Mouse (Mus musculus): ENCODE measurements at regions not wholly inside any gene's neighbourhood (a gene's known extent, or its start where the extent isn't known, plus 50 kb on each side); places are given as distances from the start of the nearest gene placed in this dataset.

DNA sequence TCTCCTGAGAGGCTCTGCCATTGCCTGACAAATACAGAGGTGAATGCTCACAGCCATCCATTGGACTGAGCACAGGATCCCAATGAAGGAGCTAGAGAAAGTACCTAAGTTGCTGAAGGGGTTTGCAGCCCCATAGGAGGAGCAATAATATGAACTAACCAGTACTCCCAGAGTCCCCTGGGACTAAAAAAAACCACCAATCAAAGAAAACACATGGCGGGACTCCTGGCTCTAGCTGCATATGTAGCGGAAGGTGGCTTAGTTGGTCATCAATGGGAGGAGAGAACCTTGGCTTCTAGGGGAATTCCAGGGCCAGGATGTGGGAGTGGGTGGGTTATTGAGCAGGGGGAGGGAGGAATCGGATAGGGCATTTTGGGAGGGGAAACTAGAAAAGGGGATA lies 207.8 kb downstream of the Otol1 start:
- no peak for DNase-seq (ENCODE audit: low spot score)

DNA sequence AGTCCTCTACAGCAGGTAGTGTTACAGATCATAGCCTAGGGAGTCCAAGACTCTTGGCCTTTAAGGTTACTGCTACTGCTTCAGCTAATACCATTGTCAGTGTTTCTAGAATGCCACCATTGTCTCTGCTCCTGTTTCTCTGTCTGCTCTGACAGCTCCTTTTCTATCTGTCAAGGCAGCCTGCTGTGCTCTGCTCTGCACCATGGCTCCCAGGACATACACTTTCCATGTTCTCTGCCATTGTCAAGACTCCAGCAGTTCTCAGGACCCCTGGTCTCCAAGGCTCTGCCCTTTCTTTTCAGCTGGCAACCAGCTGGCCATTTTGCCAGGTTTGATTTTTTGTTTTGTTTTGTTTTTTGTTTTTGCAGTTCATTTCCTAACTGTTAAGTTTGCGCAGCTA lies 208.7 kb downstream of the Otol1 start:
- peak; percentile 7 for DNase-seq (ENCODE audit: low spot score)

DNA sequence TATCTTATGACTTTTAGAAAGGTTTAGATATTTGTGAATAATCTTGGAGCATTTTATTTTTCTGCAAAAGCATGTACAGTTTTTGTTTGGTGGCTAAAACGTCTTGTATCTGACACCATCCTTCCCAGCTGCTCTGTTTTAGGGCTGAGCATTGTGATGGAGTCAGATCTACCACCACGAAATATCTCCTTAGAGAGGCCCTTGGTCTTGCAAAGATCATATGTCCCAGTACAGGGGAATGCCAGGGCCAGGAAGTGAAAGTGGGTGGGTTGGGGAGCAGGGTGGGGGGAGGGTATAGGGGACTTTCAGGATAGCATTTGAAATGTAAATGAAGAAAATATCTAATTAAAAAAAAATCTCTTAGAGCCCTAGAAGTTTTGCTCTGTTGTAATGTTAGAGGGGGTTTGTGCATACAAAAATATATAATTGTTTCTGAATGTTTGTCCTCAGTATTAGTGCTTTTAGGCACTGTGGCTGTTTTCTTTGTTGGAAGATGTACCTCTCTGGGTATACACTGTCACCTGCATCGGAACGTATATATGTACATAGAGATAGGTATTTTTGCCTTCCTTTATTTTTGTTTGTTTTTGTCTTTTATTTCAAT lies 211.4 kb downstream of the Otol1 start:
- DNase-seq (ENCODE audit: low spot score) = no peak

DNA sequence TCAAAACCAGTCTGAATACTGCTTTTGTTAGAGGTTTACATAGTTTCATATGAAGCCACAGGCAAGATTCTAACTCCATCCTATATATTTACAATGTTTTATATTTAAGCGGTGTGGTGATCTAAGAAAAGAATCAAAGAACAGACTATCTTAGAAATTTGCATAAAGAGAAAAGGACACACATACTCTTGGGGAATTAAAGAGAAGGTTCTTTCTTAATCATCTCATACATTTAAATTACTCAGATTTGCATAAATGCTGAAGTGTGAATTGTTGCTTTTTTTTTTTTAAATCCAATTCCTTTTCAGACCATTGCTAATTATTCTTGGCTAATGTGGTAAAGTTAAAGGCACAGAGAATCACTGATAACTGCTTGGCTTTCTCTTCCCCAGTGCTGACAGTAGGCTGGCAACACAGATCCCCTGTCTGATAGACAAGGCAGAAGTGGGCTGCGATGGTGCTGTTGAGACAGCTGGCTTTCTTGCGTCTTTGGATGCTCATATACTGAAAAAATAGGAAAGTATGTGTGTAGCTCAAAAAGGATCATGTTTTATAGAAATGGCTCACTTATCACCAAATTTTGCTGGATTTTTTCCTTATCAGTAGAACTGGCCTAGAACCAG lies 216.1 kb downstream of the Otol1 start:
- DNase-seq (ENCODE audit: low spot score) = no peak

DNA sequence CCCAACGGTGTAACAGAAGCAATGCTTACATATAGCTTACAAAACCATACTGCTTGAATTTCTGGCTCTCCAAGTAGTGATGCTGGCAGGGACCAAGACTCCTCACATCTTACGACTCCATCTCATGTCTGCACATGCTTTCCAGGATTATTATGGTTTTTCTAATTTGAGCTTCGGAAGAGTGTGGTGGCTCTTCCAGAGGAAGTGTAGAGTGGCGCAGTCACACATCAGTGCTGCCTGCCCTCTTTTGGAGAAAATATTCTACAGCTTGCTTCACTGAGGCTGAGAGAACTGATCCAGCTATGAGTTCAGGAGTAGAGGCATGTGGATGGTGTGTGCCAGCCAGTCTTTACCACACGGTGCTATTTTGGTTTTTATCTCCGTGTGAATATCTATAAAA lies 217.4 kb downstream of the Otol1 start:
- no peak for DNase-seq (ENCODE audit: low spot score)

DNA sequence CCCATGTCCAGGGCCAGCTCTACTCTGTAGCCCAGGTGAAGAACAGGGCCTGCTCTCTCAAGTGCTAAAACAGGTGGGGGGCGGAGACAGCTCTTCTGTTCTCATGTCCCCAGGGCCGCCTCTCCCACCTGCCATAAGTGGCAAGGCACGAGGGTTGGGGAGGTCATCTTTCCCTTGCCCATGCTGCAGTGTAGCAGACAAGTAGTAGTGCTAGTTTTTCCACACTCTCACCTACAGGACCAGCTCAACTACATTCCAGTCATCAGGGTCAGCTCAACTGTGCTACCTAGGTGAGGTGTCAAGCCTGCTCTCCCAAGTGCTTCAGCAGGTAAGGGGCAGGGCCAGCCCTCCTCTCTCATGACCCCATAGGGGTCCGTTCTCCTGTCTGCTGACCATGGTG lies 219.8 kb downstream of the Otol1 start:
- no peak for DNase-seq (ENCODE audit: low spot score)

DNA sequence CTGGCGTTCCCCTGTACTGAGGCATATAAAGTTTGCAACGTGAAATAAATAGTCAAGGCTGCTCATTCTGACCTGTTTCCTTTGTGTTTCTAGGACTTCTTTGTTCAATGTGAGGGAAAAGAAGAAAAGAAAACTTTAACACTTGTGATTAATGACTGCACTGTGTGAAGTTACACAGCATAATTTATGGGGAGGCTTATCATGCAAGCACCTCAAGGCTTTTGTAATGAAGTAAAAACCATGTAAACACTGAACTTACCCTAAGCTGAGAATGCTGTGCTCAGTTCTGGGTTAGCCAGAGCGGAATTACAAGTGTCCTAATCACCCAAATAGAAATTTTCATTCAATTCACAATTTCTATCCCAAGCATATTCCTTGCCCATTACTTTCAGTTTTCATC lies 241.2 kb downstream of the Otol1 start:
- DNase-seq (ENCODE audit: low spot score) = no peak

DNA sequence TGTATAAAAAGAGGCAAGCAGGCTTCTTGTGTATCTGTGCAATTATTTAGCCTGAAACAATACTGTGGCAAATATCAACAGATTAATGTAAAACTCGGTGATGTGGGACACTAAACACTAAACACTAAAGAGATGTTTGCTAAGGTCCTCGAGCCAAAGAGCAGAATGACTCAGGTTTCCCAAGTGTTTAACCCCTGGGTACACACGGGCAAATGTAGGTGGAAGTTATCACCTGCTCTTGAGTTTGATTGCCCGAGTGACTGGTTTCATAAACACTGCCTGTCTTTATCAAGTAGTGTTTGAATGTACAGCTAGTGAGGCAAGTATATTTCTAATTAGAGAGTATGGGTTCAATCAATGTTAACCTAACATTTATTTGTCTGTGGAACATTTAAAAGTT lies 242.5 kb downstream of the Otol1 start:
- DNase-seq (ENCODE audit: low spot score) = no peak

DNA sequence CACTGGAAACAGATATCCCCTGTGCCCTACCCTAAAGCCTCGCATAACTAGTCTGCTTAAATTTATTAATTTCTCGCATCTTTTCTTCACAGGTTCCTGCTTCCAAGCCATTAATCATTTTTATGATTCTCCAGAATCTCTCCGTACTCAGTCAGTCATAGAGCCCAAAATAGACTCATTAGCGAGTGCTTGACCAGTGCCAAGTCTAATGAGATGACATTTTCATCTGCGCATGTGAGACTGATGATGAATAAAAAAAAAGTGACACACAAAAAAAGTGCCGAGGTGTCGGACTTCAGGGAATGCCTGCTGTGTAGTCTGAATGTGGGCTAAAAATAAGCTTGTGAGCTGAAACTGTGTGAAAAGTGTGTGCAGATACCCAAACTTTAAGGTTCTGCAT lies 243.3 kb downstream of the Otol1 start:
- DNase-seq (ENCODE audit: low spot score) = no peak

DNA sequence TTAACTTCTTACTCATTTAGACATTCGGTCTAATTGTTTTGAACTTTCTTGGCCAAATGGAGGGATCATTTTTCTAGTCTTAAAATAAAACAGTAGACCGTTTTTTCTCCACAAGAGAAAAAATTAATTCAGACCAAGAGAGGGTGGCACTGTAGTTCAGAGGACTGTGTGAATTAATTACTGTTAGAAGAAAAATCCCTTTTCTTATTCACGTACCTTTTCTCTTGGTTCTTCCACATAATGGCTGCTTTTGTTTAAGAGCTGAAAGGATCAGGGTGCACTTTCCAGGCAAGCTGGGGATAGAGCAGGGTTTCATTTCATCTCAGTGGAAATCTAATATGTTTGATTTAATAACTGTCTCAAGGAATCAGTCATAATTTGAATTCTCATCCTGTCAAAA lies 255.9 kb downstream of the Otol1 start:
- no peak for DNase-seq (ENCODE audit: low spot score)

DNA sequence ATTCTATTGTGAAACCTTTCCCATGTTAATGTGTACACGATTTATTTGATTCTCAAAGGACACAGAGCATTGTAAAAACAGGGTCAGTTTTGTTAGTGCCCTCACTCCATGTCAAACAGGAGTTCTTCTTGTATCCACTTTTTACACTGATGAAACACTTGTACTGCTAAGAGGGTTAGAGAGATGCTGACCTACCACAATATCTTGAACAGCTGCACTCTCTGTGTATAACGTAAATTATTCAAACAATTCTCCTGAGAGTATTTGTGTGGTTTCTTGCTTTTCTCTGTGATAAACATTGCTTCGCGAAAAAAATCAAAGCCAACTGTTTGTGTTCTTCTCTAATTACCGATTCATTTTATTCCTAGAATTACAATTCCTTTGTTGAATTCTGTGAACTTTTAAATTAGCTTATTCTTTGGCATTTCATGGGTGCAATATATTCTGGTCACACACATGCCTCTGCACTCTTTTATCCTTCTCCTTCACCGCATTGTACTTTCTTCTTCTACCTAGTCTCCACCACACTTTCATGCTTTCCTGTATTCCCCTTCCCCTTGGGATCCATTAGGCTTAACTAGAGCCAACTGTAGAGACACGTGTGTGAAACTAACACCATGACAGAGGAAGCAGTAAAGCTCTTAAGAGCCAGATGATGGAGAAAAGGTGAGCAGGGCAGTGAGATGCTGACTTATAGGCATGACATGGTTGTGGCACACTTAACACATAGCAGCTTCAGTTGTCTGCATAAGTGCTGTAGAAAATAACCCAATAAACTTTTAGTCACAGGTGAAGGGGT lies 281.4 kb downstream of the Otol1 start:
- peak; percentile 8 for DNase-seq (ENCODE audit: low spot score)

DNA sequence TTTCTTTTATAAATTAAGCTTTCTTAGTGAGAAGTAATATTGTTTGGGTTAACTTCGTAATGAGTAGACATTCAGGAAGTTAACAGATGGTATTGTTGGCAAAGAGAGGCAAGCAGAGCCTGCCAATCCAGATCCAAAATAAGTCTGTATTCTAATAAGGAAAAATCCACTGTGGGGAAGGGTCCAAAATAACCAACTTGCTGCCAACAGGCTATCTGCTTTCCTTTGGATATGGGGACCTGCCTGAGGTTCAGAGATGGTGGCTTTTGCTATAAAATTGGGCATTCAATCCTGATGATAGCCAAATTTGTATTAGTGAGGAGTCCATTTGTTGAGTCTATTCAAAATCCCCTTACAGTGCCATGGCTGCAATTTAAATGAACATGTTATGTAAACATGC lies 300.1 kb downstream of the Otol1 start:
- DNase-seq (ENCODE audit: low spot score) = no peak

DNA sequence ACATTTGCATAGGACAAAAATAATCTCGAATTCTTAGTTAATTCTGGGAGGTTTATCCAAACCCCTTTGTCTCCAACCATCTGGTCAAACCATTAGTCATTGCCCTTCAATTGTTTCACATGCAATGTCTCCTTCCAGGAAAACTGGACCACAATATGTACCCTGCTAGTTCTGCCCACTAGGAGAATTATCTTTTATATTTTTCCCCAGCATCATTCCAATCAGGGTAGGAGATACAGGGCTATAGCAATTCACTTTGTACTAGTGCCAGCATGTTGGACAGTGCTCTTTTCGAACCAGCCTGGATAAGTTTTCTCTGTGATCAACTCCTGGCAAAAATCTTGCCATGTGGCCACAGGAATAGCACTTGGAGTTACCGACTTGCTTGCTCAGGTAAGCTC lies 300.6 kb downstream of the Otol1 start:
- no peak for DNase-seq (ENCODE audit: low spot score)

DNA sequence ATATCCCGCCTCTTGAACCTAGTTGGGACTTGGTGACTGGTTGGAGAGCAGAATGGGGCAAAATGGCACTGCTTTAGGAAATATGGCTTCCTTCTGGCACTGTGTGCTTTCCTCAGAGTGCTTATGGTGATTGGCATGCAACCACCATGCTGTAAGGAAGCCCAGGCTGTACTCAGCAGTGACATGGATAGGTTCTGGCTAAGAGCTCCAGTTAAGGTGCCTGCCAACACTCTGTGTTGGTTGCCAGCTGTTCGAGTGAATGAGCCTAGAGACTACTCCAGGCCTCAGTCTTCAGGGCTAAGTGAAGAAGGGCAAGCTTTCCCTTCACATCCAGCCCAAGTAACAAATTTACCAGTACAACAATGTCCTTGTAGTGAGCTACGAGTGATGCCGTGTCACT lies 301.9 kb downstream of the Otol1 start:
- DNase-seq (ENCODE audit: low spot score) = no peak

DNA sequence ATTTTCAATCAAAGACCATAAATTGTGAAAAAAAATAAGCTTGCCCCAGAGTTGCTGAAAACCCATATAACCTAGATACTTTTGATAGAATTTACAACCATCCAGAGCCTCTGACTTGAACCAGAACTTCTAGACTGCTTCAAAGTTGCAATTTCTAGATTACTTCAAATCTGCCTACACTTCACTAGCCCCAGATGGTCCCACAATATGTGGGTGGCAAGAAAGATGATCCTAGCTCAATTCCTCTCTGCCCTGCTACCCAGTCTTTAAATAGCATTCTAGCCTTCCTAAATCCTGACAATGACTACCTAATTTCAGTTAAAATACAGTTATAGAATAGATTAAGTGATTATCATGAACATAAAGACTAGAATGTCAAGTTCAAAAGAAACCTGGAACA lies 303.6 kb downstream of the Otol1 start:
- no peak for DNase-seq (ENCODE audit: low spot score)

DNA sequence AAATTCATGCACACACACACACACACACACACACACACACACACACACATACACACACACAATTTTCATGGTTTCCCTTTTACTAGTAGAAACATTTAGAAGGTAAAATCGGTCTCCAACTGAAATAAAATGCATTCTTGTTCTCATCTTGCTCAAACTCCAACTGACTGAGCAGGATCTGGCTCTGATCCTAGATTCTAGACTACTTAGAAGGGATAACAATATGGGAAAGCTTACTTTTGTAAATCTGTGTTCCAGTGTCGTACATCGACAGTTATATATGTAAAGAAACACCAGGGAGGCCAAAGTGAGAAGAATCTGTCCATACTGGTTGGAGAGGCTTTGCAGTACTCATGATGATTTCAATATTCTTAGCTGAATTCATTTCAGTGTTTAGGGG lies 304.6 kb downstream of the Otol1 start:
- no peak for DNase-seq (ENCODE audit: low spot score)

DNA sequence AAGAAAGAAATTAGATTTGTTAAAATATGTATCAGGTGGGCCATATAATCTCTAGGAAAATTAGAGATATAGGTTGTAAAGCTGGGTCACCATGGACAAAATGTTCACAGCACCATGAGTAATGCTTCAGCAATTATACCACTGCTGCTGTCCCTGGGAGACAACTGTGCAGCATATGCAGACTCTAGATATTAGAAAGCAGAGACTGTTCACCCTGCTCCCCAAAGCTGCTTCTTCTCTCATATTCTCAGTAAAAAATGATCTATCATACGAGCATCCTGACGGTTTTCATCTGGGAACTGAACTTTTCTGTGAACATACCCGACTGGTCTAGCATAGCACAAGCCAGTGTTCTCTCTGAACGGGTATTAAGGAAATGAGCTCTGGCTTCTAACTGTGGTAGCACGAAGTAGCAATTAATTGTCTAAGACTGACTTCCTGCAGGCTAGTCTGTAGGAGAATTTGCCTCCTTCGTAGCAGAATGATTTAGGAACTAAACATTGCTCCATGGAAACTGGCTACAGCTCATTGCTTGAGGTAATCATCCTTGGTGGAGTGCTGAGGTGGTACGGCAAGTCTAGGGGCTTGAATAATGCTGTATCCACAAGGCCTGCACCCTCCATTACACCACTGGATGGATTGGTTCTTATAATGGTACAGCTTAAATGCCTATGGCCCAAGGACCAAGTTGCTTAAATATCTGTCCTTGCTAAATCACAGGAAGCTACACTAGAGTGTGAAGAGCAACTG lies 305.9 kb downstream of the Otol1 start:
- no peak for DNase-seq (ENCODE audit: low spot score)

DNA sequence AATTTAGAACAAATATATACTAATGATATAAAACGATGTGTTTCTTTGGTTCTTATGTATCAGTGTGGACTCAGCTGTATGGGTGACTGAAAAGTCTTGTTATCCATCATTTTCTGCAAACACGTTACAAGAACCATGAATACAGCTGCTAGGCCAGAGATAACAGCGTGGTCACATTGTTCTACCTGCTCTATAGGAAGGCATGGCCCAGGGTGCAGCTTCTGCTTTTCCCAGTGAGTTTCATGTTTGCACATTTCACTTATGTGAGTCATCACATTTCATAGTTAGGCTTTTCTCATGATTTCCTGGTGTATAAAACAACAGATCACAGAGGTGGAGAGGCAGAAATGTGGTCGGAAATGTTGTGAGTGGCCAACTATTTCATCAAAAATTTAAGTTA lies 306.8 kb downstream of the Otol1 start:
- DNase-seq (ENCODE audit: low spot score) = no peak

DNA sequence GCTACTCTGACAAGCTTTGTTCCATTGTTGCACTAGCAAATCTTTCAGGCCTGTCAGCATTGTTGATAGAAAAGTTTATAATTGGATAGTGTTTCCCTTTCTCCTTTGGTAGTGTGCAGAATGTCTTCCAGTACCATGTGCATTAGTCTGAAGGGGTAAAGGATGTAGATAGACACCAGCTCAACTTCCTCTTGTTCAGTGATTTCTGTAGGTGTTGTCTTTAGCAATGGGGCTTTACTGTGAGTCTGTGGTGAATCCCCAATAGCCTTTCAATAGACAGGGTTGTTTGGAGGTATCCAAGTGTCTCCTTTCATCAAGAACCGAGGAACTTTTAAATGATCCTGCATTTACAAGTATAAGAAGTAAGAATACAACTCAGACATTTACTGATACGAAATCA lies 311.0 kb downstream of the Otol1 start:
- DNase-seq (ENCODE audit: low spot score) = no peak

DNA sequence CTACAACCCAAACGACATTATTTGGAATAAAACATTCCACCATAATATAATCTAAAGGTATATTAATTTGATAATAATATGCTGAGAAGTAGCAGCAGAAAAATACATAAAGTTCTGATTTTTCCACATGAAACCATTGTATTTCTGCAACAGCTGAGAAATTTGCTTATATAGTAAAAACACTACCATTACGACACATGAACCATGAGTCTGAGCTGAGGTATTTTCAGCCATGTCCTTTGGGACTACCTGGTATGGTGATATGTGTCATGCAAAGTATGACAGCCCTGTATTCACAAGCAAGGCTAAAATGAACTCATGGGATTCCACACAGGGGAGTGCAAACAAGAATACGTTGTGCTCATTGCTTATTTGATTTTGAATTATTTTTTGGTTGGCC lies 311.7 kb downstream of the Otol1 start:
- DNase-seq (ENCODE audit: low spot score) = no peak

DNA sequence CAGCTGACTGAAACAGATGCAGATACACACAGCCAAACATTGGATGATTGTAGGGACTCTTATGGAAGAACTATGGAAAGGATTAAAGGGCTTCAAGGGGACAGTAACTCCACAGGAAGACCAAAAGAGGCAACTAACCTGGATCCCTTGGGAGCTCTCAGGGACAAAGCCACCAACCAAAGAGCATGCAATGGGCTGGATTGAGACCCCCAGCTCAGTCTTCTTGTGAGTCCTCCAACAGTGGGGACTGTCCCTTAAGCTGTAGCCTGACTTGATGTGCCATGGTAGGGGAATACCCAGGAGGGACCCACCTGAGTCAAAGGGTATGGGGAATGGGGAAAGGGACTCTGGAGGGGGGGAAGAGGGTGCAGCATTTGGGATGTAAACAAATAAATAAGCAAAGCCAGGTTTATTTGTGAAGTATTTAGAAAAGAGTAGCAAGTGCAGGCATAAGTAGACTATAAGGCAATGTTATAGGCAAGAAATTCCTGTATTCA lies 313.8 kb downstream of the Otol1 start:
- no peak for DNase-seq (ENCODE audit: low spot score)

DNA sequence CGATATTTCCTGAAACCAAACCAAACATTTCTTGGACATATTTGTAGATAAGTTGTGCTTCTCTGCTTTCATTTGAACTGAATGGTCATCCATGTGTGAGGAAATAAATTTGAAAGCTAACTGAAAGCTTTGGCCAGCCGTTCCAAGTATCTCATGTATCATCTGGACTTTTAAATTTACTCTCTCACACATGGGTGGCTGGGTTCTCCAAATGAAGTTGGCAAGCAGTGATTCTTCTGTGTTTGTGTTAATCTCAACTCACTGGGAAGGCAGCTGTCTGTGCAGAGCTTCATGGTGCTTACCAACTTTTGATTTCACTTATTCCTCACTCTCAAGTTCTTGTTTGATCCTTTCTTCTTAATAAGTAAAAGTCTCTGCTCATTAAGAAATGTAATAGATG lies 317.3 kb downstream of the Otol1 start:
- DNase-seq (ENCODE audit: low spot score) = no peak

Data from embryo, embryonic 10 days (tissue).